Mouse (Mus musculus): ENCODE measurements around the gene Slc16a9.

DNA sequence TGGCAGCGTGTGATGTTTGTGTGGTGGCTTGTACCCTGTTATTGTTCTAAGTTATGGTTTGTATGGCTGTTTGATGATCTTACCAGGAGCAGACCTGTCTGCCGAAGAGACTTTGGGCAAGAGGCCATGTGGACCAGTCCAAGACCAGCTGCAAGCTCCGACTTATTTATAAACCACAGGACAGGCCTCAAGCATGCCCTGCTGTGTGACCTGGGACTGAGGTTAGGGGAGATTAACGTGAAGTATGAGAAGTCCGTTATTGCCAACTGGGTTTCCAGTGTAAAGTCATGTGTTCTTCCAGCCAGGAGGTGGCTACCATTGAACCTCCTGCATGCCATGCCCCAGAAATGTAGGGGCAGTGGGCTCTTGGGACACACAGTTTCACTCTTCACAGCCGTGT is 14.5 kb upstream of the Slc16a9 start:
- peak in 2 of 3 experiments; percentile 31 to 58 for TF ChIP-seq MYOD1 (IDR thresholded peaks at IDR 0.05; ENCODE audit: control insufficient read depth in 1 of 3, insufficient read length in 2 of 3, low read depth in 2 of 3)
- no peak for TF ChIP-seq POLR2A (IDR thresholded peaks at IDR 0.05; ENCODE audit: insufficient read length, low read depth)
- no peak for TF ChIP-seq USF1 (IDR thresholded peaks at IDR 0.05; ENCODE audit: low read depth)
- no peak for TF ChIP-seq MAX (IDR thresholded peaks at IDR 0.05; ENCODE audit: low read depth)
- TF ChIP-seq CEBPB (IDR thresholded peaks at IDR 0.05; ENCODE audit: insufficient read depth, poor library complexity, severe bottlenecking), result no peak
- no peak for TF ChIP-seq E2F4 (IDR thresholded peaks at IDR 0.05; ENCODE audit: insufficient read depth)
- no peak for TF ChIP-seq TCF12 (IDR thresholded peaks at IDR 0.05; ENCODE audit: insufficient read depth, poor library complexity, severe bottlenecking)
- no peak for TF ChIP-seq POLR2AphosphoS2 (IDR thresholded peaks at IDR 0.05; ENCODE audit: insufficient read length, low read depth)
